Mouse (Mus musculus) liver, embryonic 14.5 days (tissue): ENCODE measurements around the gene Ralgps1.

Experiments
- CTCF ChIP-seq: IDR thresholded peaks from 2 replicates; pipeline ENCODE4 v1.5.1; 2016; ENCODE audit warnings: antibody characterized with exemption, low read depth, control low read depth
- EP300 ChIP-seq: IDR thresholded peaks from 2 replicates; pipeline ENCODE4 v1.6.1; 2016; ENCODE audit warnings: antibody characterized with exemption, low read depth

- TF ChIP-seq EP300 (no peak), CTCF (no peak)
Measured at GRCm38 (mm10) chr2:33158895-33159294, 212.4 kb downstream of the Ralgps1 start.
